Mouse (Mus musculus) brain, embryonic 14.5 days (tissue): ENCODE data around the gene Klk11.

Experiments used
- CTCF ChIP-seq: fragments of 200-500 bp; IDR thresholded peaks from 2 replicates; pipeline ENCODE4 v1.5.1; 2012; ENCODE audit warnings: inconsistent platforms, mild to moderate bottlenecking, moderate library complexity, borderline replicate concordance; ENCODE audit not compliant: insufficient read depth, insufficient read length; ENCODE audit errors: extremely low read depth
- POLR2A ChIP-seq: fragments of 200-500 bp; IDR thresholded peaks from 2 replicates; pipeline ENCODE4 v1.6.1; 2012; ENCODE audit warnings: mild to moderate bottlenecking, inconsistent platforms, borderline replicate concordance; ENCODE audit not compliant: poor library complexity, insufficient read depth, insufficient read length, severe bottlenecking; ENCODE audit errors: extremely low read depth

- TF ChIP-seq CTCF (no peak), POLR2A (no peak)
These were observed 22.9 kb downstream of the Klk11 start, which contains the start of gene Klk8 for GRCm38 (mm10) chr7:43797333-43797769.
